Mouse (Mus musculus) urinary bladder, postnatal 36 days (tissue): ENCODE measurements around the gene Vmn2r67.
"Not testable (repeated sequence)": the region's sequence is repeated elsewhere in the genome, so short reads cannot be mapped to it uniquely, and the experiment has no call there.

Source experiments
- DNase-seq, 2 experiments: peaks; one replicate each; pipeline ENCODE4 v3.0.0; 2022; ENCODE audit warnings: low spot score in 2 of 2, mixed read lengths in 1 of 2

Vmn2r67 gene

GRCm38 (mm10) chr7:85155898-85156297, at the start of gene Vmn2r67:
TSS of gene Vmn2r67 (minus strand) at chr7:85155998.
- no peak for DNase-seq

GRCm38 (mm10) chr7:85104531-85104930, 51.3 kb downstream of the Vmn2r67 start:
- DNase-seq, result not testable (repeated sequence)
